Mouse (Mus musculus): ENCODE measurements around the gene Nelfa. TPM values are rescaled to one million over a fixed set of nuclear protein-coding genes. Genes with fewer than 3 reads are reported as not detected.

Nelfa gene
- 37.6 and 41.4 TPM in 2 replicates for polyA plus RNA-seq (2014; fragmentation: Nextera tagmentation; extraction: Ambion mirVana)

DNA sequence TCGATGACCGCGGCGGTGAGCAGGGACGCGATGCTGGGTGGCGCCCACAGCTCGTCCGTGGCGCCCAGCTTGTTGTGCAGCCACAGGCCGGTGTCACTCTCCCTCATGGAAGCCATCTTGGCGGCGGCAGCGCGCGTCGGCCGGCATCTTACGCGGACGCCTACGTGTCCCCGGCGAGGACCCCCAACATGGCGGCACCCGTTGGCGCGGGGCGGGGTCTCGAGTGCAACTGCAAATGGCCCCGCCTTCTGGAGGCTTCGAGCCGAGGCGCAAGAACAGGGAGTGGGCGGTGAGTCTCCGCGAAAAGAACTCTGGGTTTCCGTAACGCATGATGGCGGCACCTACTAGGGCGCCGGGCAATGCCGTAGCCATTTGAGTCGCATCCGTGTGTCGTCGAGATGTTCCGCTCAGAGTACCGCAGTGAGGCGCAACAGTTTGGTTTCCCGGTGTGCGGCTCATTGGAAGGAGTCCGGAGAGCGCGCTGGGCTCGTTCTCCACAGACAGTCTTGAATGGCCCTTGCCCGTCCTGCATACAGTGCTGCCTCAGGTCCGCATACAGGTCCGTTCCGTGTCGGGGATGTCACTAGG is at the start of gene Nelfa:
TSS of gene Nelfa (minus strand) at position 294 of the 588 bp plus-strand sequence.
- H3K27ac ChIP-seq (replicated peaks; ENCODE audit: low read depth, low read length) = peak within 1 kb of the TSS; percentile 95
- no peaks in the 10 kb centered on the region for H3K27me3 ChIP-seq (ENCODE audit: control insufficient read depth, insufficient read depth, low read length)
- peak within 1 kb of the TSS; percentile 84 for H3K4me3 ChIP-seq (replicated peaks; ENCODE audit: low read depth, low read length)
- ATAC-seq (ENCODE audit: low FRiP score, low TSS enrichment) (peak; percentile 97), DNase-seq (peak; percentile 100)
- H3K4me2 ChIP-seq (ENCODE audit: low read length) = peak within 1 kb of the TSS; percentile 62
- peak within 1 kb of the TSS; percentile 70 for H3K9ac ChIP-seq (replicated peaks; ENCODE audit: low read length)
- under 1% methylated on average over 60 of the region's 61 CpGs for WGBS
- peaks cover 24% of the 10 kb centered on the region for H3K4me1 ChIP-seq (ENCODE audit: control insufficient read depth, insufficient read depth, low read length)
- H3K36me3 ChIP-seq (ENCODE audit: control insufficient read depth, insufficient read depth, low read length) = 0 out of 2 replicates have a peak, but pooled peaks cover 4% of the 10 kb centered on the region
- H3K9me3 ChIP-seq (ENCODE audit: control insufficient read depth, low read length) = peaks cover 4% of the 10 kb centered on the region; the same call in 1 of the 2 replicates

DNA sequence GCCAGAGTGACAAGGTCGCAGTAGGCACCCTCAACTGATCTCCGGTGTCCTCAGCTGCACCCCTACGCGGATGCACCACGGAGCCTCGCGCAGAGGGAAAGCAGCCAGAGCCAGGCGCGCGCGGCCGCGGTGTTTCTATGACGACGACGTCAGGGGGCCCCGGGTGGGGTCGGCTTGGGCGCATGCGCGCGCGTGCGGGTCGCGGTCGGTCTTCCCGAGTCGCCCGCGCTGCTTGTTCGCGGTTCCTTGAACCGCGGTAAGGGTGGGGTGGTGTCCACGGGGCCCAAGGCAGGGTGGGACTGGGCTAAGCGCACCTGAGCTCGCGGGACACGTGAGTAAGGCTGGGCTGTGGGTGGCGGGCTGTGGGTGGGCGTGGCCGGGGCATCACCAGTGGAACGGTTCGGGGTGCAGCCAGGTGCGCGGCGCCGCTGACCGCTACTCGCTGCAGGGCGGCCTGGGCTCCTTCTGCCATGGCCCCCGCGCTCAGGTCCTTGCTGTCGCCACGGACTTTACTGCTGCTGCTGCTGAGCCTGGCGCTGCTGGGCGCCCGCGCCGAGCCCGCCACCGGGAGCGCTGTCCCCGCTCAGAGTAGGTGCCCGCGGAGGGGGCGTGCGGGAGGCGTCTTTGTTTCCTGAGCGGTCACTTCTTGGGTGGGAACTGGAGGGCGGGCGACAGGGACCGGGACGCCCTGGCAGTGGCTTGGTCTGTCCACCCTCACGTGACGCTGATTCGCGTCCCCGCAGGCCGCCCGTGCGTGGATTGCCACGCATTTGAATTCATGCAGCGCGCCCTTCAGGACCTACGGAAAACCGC is 47.3 kb upstream of the Nelfa start, which contains the start of gene Gm1673:
TSS of gene Gm1673 (plus strand) at position 125 of the 813 bp plus-strand sequence.
- WGBS = under 1% methylated on average over 88 of the region's 88 CpGs
- DNase-seq (peak; percentile 98), ATAC-seq (ENCODE audit: low FRiP score, low TSS enrichment) (peak; percentile 90)
- no peaks in the 10 kb centered on the region for H3K9me3 ChIP-seq (ENCODE audit: control insufficient read depth, low read length)
- peak within 1 kb of the TSS; percentile 97 for H3K4me3 ChIP-seq (replicated peaks; ENCODE audit: low read depth, low read length)
- peak within 1 kb of the TSS; percentile 94 for H3K27ac ChIP-seq (replicated peaks; ENCODE audit: low read depth, low read length)
- H3K4me1 ChIP-seq (ENCODE audit: control insufficient read depth, insufficient read depth, low read length) = peaks cover 31% of the 10 kb centered on the region
- H3K36me3 ChIP-seq (ENCODE audit: control insufficient read depth, insufficient read depth, low read length) = peaks cover 16% of the 10 kb centered on the region; the same call in 1 of the 2 replicates
- peak within 1 kb of the TSS; percentile 96 for H3K9ac ChIP-seq (replicated peaks; ENCODE audit: low read length)
- H3K4me2 ChIP-seq (ENCODE audit: low read length) = peak within 1 kb of the TSS; percentile 83
- no peaks in the 10 kb centered on the region for H3K27me3 ChIP-seq (ENCODE audit: control insufficient read depth, insufficient read depth, low read length)

- peaks cover 18% of the 10 kb centered on the region; the same call in 1 of the 2 replicates for H3K36me3 ChIP-seq (ENCODE audit: control insufficient read depth, insufficient read depth, low read length)
- peak overlapping the region; percentile 96 for H3K9ac ChIP-seq (replicated peaks; ENCODE audit: low read length)
- DNase-seq (no peak), ATAC-seq (ENCODE audit: low FRiP score, low TSS enrichment) (peak; percentile 66)
- peak overlapping the region; percentile 97 for H3K4me3 ChIP-seq (replicated peaks; ENCODE audit: low read depth, low read length)
- 2% methylated on average over 26 of the region's 26 CpGs for WGBS
- H3K4me2 ChIP-seq (ENCODE audit: low read length) = peak overlapping the region; percentile 83
- no peaks in the 10 kb centered on the region for H3K9me3 ChIP-seq (ENCODE audit: control insufficient read depth, low read length)
- H3K27ac ChIP-seq (replicated peaks; ENCODE audit: low read depth, low read length) = peak overlapping the region; percentile 94
- H3K27me3 ChIP-seq (ENCODE audit: control insufficient read depth, insufficient read depth, low read length) = no peaks in the 10 kb centered on the region
- peaks cover 31% of the 10 kb centered on the region for H3K4me1 ChIP-seq (ENCODE audit: control insufficient read depth, insufficient read depth, low read length)
Measured at GRCm38 (mm10) chr5:33982731-33983259, 46.6 kb upstream of the Nelfa start.

GRCm38 (mm10) chr5:33976267-33976666 is 40.1 kb upstream of the Nelfa start:
- Histone ChIP-seq H3K9me3 (ENCODE audit: control insufficient read depth, low read length) (no peaks in the 10 kb centered on the region), H3K36me3 (ENCODE audit: control insufficient read depth, insufficient read depth, low read length) (0 out of 2 replicates have a peak, but pooled peaks cover 3% of the 10 kb centered on the region), H3K27me3 (ENCODE audit: control insufficient read depth, insufficient read depth, low read length) (no peaks in the 10 kb centered on the region), H3K4me2 (ENCODE audit: low read length) (no peak overlapping the region), H3K27ac (replicated peaks; ENCODE audit: low read depth, low read length) (no peak overlapping the region), H3K4me1 (ENCODE audit: control insufficient read depth, insufficient read depth, low read length) (no peaks in the 10 kb centered on the region), H3K9ac (replicated peaks; ENCODE audit: low read length) (no peak overlapping the region), H3K4me3 (replicated peaks; ENCODE audit: low read depth, low read length) (no peak overlapping the region)
- 43% methylated on average over 3 of the region's 3 CpGs for WGBS
- DNase-seq (no peak), ATAC-seq (ENCODE audit: low FRiP score, low TSS enrichment) (no peak)

DNA sequence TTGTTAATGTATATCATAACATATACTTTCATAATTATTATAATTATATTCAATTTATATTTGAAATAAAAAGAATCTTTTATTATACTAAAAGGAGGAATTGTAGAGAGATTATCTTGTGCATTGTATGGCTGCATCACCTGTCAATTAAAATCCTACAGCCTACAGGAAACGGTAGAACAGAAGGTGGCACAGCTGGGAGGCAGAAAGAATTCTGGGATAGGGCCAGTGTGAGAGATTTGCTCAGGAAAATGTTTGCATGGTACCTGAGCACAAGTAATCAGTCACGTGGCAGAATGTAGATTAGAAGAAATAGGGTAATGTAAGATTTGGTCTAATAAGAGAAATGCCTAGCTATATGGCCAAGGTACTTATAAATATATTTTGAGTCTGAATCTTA is 38.5 kb upstream of the Nelfa start:
- H3K36me3 ChIP-seq (ENCODE audit: control insufficient read depth, insufficient read depth, low read length) = 0 out of 2 replicates have a peak, but pooled peaks cover 3% of the 10 kb centered on the region
- no peak overlapping the region for H3K4me2 ChIP-seq (ENCODE audit: low read length)
- H3K4me3 ChIP-seq (replicated peaks; ENCODE audit: low read depth, low read length) = no peak overlapping the region
- H3K9me3 ChIP-seq (ENCODE audit: control insufficient read depth, low read length) = no peaks in the 10 kb centered on the region
- H3K27ac ChIP-seq (replicated peaks; ENCODE audit: low read depth, low read length) = no peak overlapping the region
- no peaks in the 10 kb centered on the region for H3K27me3 ChIP-seq (ENCODE audit: control insufficient read depth, insufficient read depth, low read length)
- 60% methylated on average over 2 of the region's 2 CpGs for WGBS
- DNase-seq (no peak), ATAC-seq (ENCODE audit: low FRiP score, low TSS enrichment) (no peak)
- no peaks in the 10 kb centered on the region for H3K4me1 ChIP-seq (ENCODE audit: control insufficient read depth, insufficient read depth, low read length)
- no peak overlapping the region for H3K9ac ChIP-seq (replicated peaks; ENCODE audit: low read length)

DNA sequence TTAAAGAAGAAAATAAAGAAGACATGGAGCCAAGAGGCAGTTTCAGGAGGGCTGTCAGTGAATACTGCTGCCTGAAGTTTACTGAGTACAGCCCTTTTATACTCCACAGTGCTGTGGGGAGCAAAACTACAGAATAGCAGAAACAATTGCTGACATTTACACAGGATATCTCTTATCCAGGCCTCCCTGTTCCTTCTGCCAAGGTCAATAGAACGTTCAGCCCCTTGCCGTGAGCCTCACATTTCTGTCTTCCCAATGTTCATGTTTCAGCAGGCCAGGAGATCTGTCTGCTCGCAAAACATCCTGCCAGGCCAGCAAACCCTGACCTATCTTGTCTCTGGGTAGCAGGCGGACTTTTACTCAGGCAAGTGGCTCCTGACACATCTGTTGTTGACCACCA is 23.2 kb upstream of the Nelfa start:
- ATAC-seq (ENCODE audit: low FRiP score, low TSS enrichment) = no peak
- Histone ChIP-seq H3K4me2 (ENCODE audit: low read length) (no peak overlapping the region), H3K36me3 (ENCODE audit: control insufficient read depth, insufficient read depth, low read length) (no peaks in the 10 kb centered on the region), H3K4me3 (replicated peaks; ENCODE audit: low read depth, low read length) (no peak overlapping the region), H3K27me3 (ENCODE audit: control insufficient read depth, insufficient read depth, low read length) (no peaks in the 10 kb centered on the region), H3K27ac (replicated peaks; ENCODE audit: low read depth, low read length) (no peak overlapping the region), H3K9ac (replicated peaks; ENCODE audit: low read length) (no peak overlapping the region), H3K4me1 (ENCODE audit: control insufficient read depth, insufficient read depth, low read length) (no peaks in the 10 kb centered on the region), H3K9me3 (ENCODE audit: control insufficient read depth, low read length) (no peaks in the 10 kb centered on the region; the same call in 1 of the 2 replicates)
- no peak for DNase-seq
- WGBS = 81% methylated on average over 4 of the region's 4 CpGs

GRCm38 (mm10) chr5:33955868-33956267 is 19.7 kb upstream of the Nelfa start:
- no peak overlapping the region for H3K4me2 ChIP-seq (ENCODE audit: low read length)
- ATAC-seq (ENCODE audit: low FRiP score, low TSS enrichment) (no peak), DNase-seq (no peak)
- no peak overlapping the region for H3K9ac ChIP-seq (replicated peaks; ENCODE audit: low read length)
- no peaks in the 10 kb centered on the region for H3K4me1 ChIP-seq (ENCODE audit: control insufficient read depth, insufficient read depth, low read length)
- H3K4me3 ChIP-seq (replicated peaks; ENCODE audit: low read depth, low read length) = no peak overlapping the region
- H3K27me3 ChIP-seq (ENCODE audit: control insufficient read depth, insufficient read depth, low read length) = no peaks in the 10 kb centered on the region
- H3K36me3 ChIP-seq (ENCODE audit: control insufficient read depth, insufficient read depth, low read length) = no peaks in the 10 kb centered on the region
- WGBS = 94% methylated on average over 4 of the region's 4 CpGs
- no peaks in the 10 kb centered on the region; the same call in 1 of the 2 replicates for H3K9me3 ChIP-seq (ENCODE audit: control insufficient read depth, low read length)
- no peak overlapping the region for H3K27ac ChIP-seq (replicated peaks; ENCODE audit: low read depth, low read length)

GRCm38 (mm10) chr5:33954354-33954753 is 18.1 kb upstream of the Nelfa start:
- Histone ChIP-seq H3K27ac (replicated peaks; ENCODE audit: low read depth, low read length) (no peak overlapping the region), H3K36me3 (ENCODE audit: control insufficient read depth, insufficient read depth, low read length) (no peaks in the 10 kb centered on the region), H3K9me3 (ENCODE audit: control insufficient read depth, low read length) (no peaks in the 10 kb centered on the region; the same call in 1 of the 2 replicates), H3K4me1 (ENCODE audit: control insufficient read depth, insufficient read depth, low read length) (no peaks in the 10 kb centered on the region), H3K27me3 (ENCODE audit: control insufficient read depth, insufficient read depth, low read length) (no peaks in the 10 kb centered on the region), H3K9ac (replicated peaks; ENCODE audit: low read length) (no peak overlapping the region), H3K4me2 (ENCODE audit: low read length) (peak overlapping the region; percentile 27), H3K4me3 (replicated peaks; ENCODE audit: low read depth, low read length) (peak overlapping the region; percentile 15)
- ATAC-seq (ENCODE audit: low FRiP score, low TSS enrichment) (peak; percentile 77; the same call in 1 of the 2 replicates), DNase-seq (peak; percentile 85)
- 27% methylated on average over 10 of the region's 10 CpGs for WGBS
